Mouse (Mus musculus) liver, embryonic 14.5 days (tissue): ENCODE results near the gene Reep3.

Source experiments
- CTCF ChIP-seq: IDR thresholded peaks from 2 replicates; pipeline ENCODE4 v1.5.1; 2016; ENCODE audit warnings: antibody characterized with exemption, low read depth, control low read depth
- EP300 ChIP-seq: IDR thresholded peaks from 2 replicates; pipeline ENCODE4 v1.6.1; 2016; ENCODE audit warnings: antibody characterized with exemption, low read depth

DNA sequence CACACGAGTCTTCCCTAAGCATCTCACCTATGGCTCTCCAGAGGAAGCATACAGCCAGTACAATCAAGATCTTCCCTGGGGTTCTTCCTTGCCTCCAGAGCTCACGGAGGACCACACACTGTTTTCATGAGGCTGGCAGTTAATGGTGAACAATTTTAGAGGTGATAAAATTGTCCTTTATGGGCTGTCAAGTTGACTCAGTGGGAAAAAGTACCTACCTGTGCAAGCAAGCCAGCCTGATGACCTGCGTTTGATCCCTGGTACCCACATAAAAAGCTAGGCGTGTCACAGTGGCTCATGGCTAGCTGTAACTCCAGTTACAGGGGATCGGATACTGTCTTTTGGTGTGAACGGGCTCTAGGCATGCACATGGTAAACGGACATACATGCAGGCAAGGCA, 10.8 kb downstream of the Reep3 start:
- TF ChIP-seq EP300 (no peak), CTCF (no peak)
